Mouse (Mus musculus): ENCODE measurements around the gene Sh2d1b2.

Sh2d1b2 gene

GRCm38 (mm10) chr1:170277016-170277415, 44.5 kb downstream of the Sh2d1b2 start, which contains the start of gene Sh2d1b1:
Gene Sh2d1b1 (plus strand): TSS chr1:170277320.
- no peak for DNase-seq (ENCODE audit: low spot score)

- no peak for DNase-seq (ENCODE audit: low spot score)
Measured at GRCm38 (mm10) chr1:170282415-170283129, 50.0 kb downstream of the Sh2d1b2 start.

GRCm38 (mm10) chr1:170292239-170292951, 59.8 kb downstream of the Sh2d1b2 start:
- DNase-seq (ENCODE audit: low spot score): peak; percentile 9

- DNase-seq (ENCODE audit: low spot score): no peak
Measured at GRCm38 (mm10) chr1:170293257-170293656, 60.7 kb downstream of the Sh2d1b2 start.

- no peak for DNase-seq (ENCODE audit: low spot score)
Measured at GRCm38 (mm10) chr1:170294786-170295570, 62.4 kb downstream of the Sh2d1b2 start.

GRCm38 (mm10) chr1:170299496-170299895, 66.9 kb downstream of the Sh2d1b2 start:
- DNase-seq (ENCODE audit: low spot score): no peak

GRCm38 (mm10) chr1:170301686-170302085, 69.1 kb downstream of the Sh2d1b2 start:
- DNase-seq (ENCODE audit: low spot score): no peak

- DNase-seq (ENCODE audit: low spot score): no peak
Measured at GRCm38 (mm10) chr1:170302456-170302855, 69.9 kb downstream of the Sh2d1b2 start.

GRCm38 (mm10) chr1:170303103-170303502, 70.6 kb downstream of the Sh2d1b2 start:
- no peak for DNase-seq (ENCODE audit: low spot score)
